Mouse (Mus musculus) mouse trophoblast stem cell (cell line): ENCODE data around the gene Qrich1.
"Not testable (repeated sequence)": the region's sequence is repeated elsewhere in the genome, so short reads cannot be mapped to it uniquely, and the experiment has no call there.

Experiments
- in situ Hi-C, 2 experiments: fragments of 300-500 bp; cut with MseI, MboI; formaldehyde crosslinking; loops; 2 replicates in 1 of 2; 3 replicates in 1 of 2; pipeline ENCODE4 v1.15.1; 2025

The Qrich1 gene

DNA sequence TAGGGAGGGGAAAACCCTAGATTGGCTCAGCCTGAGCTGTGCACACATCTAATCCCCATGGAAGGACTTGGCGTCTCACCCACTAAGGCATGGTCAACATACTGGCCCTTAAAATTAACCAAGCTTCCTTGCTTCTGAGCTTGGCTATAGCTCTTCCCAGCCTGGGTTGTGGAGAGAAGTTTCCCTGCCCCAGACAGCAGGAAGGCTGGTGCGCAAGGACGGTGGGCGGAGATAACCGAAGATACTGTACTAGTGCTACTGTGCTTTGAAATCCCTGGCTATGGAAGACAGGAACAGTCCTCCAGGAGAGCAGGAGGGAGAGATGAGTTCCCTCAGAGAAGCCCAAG, 62.7 kb downstream of the Qrich1 start:
- in situ Hi-C loops: no loop called here

DNA sequence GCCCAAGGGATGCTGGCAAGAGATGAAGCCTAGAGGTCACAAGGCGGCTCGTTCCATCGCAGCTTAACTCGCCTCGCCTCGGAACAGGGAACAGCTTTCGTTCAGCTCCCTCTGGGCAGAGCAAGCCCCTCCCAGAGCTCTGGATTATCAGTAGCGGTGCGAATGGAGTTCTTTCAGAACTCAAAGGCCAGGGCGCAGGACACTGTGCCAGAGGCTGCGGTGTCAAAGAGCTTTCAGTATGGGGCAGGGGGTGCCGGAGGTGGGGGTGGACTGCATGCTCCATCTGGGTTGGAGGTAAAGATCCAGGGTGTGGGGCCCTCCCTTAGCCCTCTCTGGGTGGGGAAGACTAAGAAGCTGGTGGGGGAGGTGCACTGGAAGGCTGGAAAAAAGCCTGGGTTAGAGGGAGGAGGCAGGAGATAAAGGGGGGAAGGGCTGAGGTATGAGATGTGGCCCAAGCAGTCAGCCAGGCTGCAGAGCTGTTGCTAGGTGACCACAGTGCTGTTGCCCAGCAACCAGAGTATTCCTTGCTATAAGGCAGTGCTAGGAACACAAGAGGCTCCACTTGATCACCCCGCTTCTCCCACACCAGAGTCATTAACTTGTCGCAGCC, 71.1 kb downstream of the Qrich1 start:
- in situ Hi-C loops: no loop called here

- in situ Hi-C loops: no loop called here
Measured at GRCm38 (mm10) chr9:108589229-108589628, 72.6 kb downstream of the Qrich1 start.

- in situ Hi-C loops: no loop called here
Measured at GRCm38 (mm10) chr9:108591462-108591861, 74.9 kb downstream of the Qrich1 start.

DNA sequence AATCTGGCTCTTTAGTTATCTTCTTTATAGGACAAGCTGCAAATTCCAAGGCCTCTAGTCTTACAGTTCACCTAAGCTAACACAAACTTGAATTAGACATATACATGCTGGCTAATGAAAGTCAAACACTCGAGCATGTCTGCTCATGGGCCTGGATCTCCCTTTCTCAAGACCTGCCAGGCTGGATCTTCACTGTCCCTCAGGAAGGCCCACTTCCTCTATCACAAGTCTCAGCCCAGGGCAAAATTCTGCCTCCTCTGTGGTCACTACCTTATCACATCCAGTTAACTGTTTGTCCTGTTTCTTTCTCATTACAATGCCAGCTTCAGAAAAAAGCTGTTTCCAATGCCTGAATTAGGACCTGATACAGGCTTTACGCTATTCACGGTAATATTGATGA, 77.7 kb downstream of the Qrich1 start:
- in situ Hi-C loops: no loop called here

GRCm38 (mm10) chr9:108596998-108597764, 80.6 kb downstream of the Qrich1 start, which contains the start of gene P4htm:
P4htm (minus strand) TSS chr9:108597667.
- in situ Hi-C loops: no loop called here

GRCm38 (mm10) chr9:108599021-108599566, 82.5 kb downstream of the Qrich1 start:
- in situ Hi-C loops: no loop called here

- in situ Hi-C loops: no loop called here
Measured at GRCm38 (mm10) chr9:108600011-108600410, 83.4 kb downstream of the Qrich1 start.

GRCm38 (mm10) chr9:108601986-108602385, 85.4 kb downstream of the Qrich1 start:
- in situ Hi-C loops: no loop called here

GRCm38 (mm10) chr9:108607929-108608328, 91.3 kb downstream of the Qrich1 start:
- in situ Hi-C loops: not testable (repeated sequence)

DNA sequence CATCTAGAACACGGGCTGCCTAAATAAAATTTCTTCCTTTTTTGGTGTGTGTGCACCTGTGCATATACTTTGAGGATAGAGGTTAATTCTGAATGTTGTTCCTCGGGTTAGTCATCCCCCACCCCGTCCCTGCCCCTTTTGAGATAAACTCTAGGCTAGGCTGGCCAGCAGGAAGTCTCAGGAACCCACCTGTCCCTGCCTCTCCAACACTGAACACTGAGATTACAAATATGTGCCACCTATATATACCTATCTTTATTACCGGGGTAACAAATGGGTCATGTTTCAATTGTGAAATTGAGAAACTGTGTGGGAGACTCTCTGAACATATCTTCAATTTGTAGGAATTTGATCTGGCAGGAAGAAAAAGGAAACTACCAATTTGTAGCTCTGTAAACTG, 92.3 kb downstream of the Qrich1 start:
- in situ Hi-C loops: no loop called here
